Mouse (Mus musculus) midbrain, embryonic 15.5 days (tissue): ENCODE results near the gene Hes6. TPM values are rescaled to one million over a fixed set of nuclear protein-coding genes. Genes with fewer than 3 reads are reported as not detected.

Experiments used
- ATAC-seq: fragments of 200-750 bp; cut with Nextera tagmentation; replicated peaks from 2 replicates; pipeline ENCODE4 v1.8.0; 2017; ENCODE audit warnings: moderate TSS enrichment
- H3K27ac ChIP-seq: fragments of 300-500 bp; sonication (generic); 2 replicates; pipeline ENCODE4 v1.5.1; 2015; ENCODE audit warnings: mild to moderate bottlenecking, inconsistent platforms
- H3K27me3 ChIP-seq: fragments of 300-500 bp; sonication (generic); replicated peaks from 2 replicates; pipeline ENCODE4 v1.6.1; 2015; ENCODE audit warnings: inconsistent platforms
- H3K36me3 ChIP-seq: fragments of 300-500 bp; sonication (generic); replicated peaks from 2 replicates; pipeline ENCODE4 v1.6.1; 2015; ENCODE audit warnings: inconsistent platforms
- H3K4me1 ChIP-seq: fragments of 300-500 bp; sonication (generic); 2 replicates; pipeline ENCODE4 v1.6.1; 2015; ENCODE audit warnings: inconsistent platforms
- H3K4me2 ChIP-seq: fragments of 300-500 bp; sonication (generic); 2 replicates; pipeline ENCODE4 v1.6.1; 2015; ENCODE audit warnings: inconsistent platforms, mild to moderate bottlenecking, moderate library complexity
- H3K4me3 ChIP-seq: fragments of 300-500 bp; sonication (generic); 2 replicates; pipeline ENCODE4 v1.5.1; 2015; ENCODE audit warnings: mild to moderate bottlenecking, inconsistent platforms
- H3K9ac ChIP-seq: fragments of 300-500 bp; sonication (generic); 2 replicates; pipeline ENCODE4 v1.6.1; 2015; ENCODE audit warnings: mild to moderate bottlenecking, inconsistent platforms
- H3K9me3 ChIP-seq: fragments of 300-500 bp; sonication (generic); 2 replicates; pipeline ENCODE4 v1.6.1; 2016; ENCODE audit warnings: inconsistent platforms
- WGBS: fragments of 180-500 bp; shearing (Covaris S2); methylation state at CpG from one replicate; pipeline ENCODE4 v1.1.7; 2015; ENCODE audit warnings: mixed read lengths; 5-methylcytosine and 5-hydroxymethylcytosine counted together
- polyA plus RNA-seq: library from polyadenylated mRNA; unstranded; fragments of >200 nt; fragmentation: Nextera tagmentation; extraction: Ambion mirVana; gene quantifications from 2 replicates; pipeline ENCODE4 v1.2.1, GENCODE M21; 2015

Hes6 gene
- polyA plus RNA-seq, 1 experiment from 2014 or later, result 192 TPM

DNA sequence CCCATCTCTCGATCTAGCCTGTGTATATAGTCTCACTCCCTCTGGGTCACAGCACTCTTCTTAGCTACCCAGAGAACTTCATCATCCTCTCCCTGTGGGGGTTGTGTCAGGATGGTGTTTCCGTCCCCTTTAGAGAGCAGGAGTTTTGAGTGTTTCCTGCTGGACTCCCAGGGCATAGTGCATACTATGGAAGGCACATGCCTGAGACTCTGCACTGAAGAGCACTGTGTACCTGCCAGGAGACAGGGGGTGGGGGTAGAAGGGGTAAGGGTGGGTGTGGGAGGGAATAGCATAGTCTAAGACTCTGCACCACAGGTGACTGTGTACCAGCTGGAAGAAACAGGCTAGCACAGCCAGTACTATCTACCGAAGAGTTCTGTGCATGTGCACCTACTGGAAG lies 40.5 kb upstream of the Hes6 start:
- Histone ChIP-seq H3K4me1 (peaks cover 39% of the 10 kb centered on the region), H3K4me3 (no peak overlapping the region), H3K36me3 (0 out of 2 replicates have a peak, but pooled peaks cover 6% of the 10 kb centered on the region), H3K9me3 (no peaks in the 10 kb centered on the region), H3K27ac (no peak overlapping the region), H3K27me3 (no peaks in the 10 kb centered on the region), H3K9ac (no peak overlapping the region), H3K4me2 (no peak overlapping the region)
- no peak for ATAC-seq
- 92% methylated on average over 3 of the region's 3 CpGs for WGBS

DNA sequence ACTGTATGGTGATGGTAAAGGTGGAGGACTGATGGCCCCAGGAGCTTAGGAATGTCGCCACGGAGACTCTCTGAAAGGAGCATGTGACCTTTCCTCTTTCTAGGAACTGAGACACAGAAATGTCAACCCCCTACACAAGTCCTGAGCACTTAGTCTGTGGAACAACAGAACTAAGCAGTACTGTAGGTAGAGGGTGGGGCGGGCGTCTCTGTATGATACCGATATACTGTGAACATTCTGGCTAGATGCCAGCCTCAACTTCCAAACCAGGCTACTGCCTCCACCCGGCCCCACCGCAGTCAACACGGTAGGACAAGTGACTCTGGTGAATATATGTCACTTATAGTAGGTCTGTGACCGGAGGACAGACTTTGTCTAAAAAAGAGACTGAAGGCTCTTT lies 40.1 kb upstream of the Hes6 start:
- H3K36me3 ChIP-seq, result 0 out of 2 replicates have a peak, but pooled peaks cover 8% of the 10 kb centered on the region
- no peak overlapping the region for H3K4me2 ChIP-seq
- H3K27ac ChIP-seq, result no peak overlapping the region
- no peak for ATAC-seq
- H3K27me3 ChIP-seq, result no peaks in the 10 kb centered on the region
- peaks cover 39% of the 10 kb centered on the region for H3K4me1 ChIP-seq
- WGBS, result 92% methylated on average over 9 of the region's 9 CpGs
- no peak overlapping the region for H3K9ac ChIP-seq
- no peak overlapping the region for H3K4me3 ChIP-seq
- H3K9me3 ChIP-seq, result no peaks in the 10 kb centered on the region

DNA sequence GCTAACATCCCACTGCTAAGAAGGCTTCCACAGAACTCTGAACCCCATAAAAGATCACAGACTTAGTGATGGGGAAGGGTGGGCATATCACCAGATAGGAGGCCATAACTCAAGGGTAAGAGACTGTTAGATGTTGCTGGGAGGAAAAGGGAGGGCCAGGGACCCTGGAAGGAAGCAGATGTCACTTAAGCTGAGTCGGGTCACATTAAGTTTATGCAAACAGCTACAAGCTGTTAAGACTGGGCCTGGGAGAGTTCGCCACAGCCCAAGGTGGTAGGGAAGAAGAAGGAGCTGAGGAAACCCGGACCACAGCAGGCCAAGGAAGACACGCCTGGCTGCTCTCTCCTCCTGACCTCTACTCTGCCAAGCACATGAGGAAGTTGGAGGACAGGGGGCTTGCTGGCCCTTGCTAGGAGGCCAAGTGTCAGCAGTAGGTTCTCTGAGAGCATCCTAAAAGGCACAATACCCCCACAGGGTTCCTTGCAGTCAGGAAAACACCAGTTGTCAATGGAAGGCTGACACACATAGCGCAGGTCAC lies 37.8 kb upstream of the Hes6 start:
- H3K27ac ChIP-seq, result no peak overlapping the region
- peaks cover 17% of the 10 kb centered on the region for H3K4me1 ChIP-seq
- H3K27me3 ChIP-seq, result no peaks in the 10 kb centered on the region
- peaks cover 20% of the 10 kb centered on the region for H3K36me3 ChIP-seq
- H3K4me3 ChIP-seq, result no peak overlapping the region
- no peak overlapping the region for H3K9ac ChIP-seq
- H3K9me3 ChIP-seq, result no peaks in the 10 kb centered on the region
- 71% methylated on average over 5 of the region's 5 CpGs for WGBS
- H3K4me2 ChIP-seq, result no peak overlapping the region
- ATAC-seq, result no peak

DNA sequence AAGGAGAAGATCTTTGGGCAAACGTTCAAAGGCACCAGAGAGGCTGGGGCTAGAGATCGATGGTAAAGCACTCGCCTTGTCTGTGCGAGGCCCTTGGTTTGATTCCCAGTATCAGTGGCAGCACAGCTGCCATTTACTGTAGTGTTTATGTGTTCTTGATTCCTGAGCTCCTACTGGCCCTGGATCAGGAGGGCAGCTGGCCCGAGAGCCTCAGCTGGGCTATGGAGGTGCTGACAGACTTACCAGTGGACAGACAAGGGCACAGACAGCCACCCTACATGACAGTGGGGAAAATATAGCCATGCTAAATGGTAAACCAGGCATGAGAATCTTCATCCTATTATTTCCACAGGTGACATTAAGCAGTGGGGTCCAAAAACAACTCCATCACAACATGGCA lies 37.0 kb upstream of the Hes6 start:
- no peak for ATAC-seq
- Histone ChIP-seq H3K4me1 (peaks cover 9% of the 10 kb centered on the region), H3K27me3 (no peaks in the 10 kb centered on the region), H3K9ac (no peak overlapping the region), H3K4me3 (no peak overlapping the region), H3K9me3 (no peaks in the 10 kb centered on the region), H3K36me3 (peaks cover 20% of the 10 kb centered on the region), H3K27ac (no peak overlapping the region), H3K4me2 (no peak overlapping the region)
- WGBS, result 90% methylated on average over 5 of the region's 5 CpGs

DNA sequence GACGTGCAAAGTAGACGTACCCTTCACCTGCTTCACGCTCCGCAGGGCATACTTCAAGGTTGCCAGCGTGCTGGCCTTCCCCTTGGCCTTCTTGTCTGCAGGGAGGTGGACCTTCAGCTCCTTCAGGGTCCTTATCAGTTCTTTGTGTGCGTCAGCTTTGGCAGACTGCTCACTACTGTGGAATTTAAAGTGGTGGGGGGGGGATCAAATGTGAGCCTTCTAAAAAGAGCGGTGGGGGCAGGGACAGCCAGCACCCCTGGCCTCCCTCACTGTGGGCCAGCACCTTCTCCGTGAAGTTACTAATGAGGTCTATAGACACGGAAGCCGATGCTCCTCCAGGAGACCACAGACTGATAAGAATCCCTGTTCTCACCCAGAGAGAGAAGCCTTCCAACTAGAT lies 34.9 kb upstream of the Hes6 start:
- no peak overlapping the region for H3K9ac ChIP-seq
- H3K9me3 ChIP-seq, result no peaks in the 10 kb centered on the region
- no peak overlapping the region for H3K27ac ChIP-seq
- H3K4me3 ChIP-seq, result no peak overlapping the region
- no peak overlapping the region for H3K4me2 ChIP-seq
- H3K4me1 ChIP-seq, result no peaks in the 10 kb centered on the region
- H3K36me3 ChIP-seq, result peaks cover 22% of the 10 kb centered on the region
- no peaks in the 10 kb centered on the region for H3K27me3 ChIP-seq
- WGBS, result 96% methylated on average over 10 of the region's 10 CpGs
- no peak for ATAC-seq

DNA sequence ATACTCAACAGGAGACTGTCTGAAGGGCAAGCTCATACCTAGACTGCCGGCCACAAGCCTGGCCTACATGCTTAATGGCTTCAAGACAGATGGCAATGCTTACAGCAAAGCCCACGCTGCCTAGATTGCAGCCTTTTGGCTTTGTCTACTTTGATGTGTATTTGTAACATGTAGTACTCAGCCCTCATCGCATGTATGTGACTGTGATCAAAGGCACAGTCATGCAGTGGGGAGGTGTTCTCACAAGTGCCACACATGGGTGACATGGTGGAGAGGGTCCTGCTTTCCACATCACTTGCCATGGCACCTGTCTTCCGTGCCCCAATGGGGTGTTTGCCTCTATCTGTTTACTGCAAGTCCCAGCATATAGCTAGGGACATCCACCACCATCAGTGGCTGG lies 32.7 kb upstream of the Hes6 start:
- 92% methylated on average over 4 of the region's 4 CpGs for WGBS
- no peak overlapping the region for H3K9ac ChIP-seq
- H3K36me3 ChIP-seq, result peaks cover 22% of the 10 kb centered on the region
- ATAC-seq, result no peak
- H3K4me3 ChIP-seq, result no peak overlapping the region
- no peak overlapping the region for H3K4me2 ChIP-seq
- no peaks in the 10 kb centered on the region for H3K27me3 ChIP-seq
- H3K9me3 ChIP-seq, result no peaks in the 10 kb centered on the region
- no peaks in the 10 kb centered on the region for H3K4me1 ChIP-seq
- H3K27ac ChIP-seq, result no peak overlapping the region

DNA sequence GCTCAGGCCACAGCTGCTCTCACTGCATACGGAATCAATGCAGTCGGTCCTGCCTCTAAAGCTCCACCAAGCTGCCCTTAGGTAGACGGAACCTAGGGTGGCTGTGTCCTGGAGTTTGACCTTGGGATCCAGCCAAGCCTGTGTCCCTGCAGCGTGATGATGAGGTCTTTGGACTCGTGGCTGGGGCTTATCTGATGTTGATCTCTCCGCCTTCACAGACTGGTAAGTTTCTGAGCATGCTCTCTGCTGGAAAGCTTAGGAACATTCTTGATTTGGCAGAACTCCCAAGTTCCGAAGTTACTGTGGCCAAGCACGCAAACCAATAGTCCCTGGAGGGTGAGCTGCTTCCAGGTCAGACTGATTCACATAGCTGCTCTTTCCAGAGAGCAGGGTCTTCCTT lies 32.2 kb upstream of the Hes6 start:
- 82% methylated on average over 8 of the region's 8 CpGs for WGBS
- no peak overlapping the region for H3K4me3 ChIP-seq
- H3K9ac ChIP-seq, result no peak overlapping the region
- ATAC-seq, result no peak
- H3K4me1 ChIP-seq, result no peaks in the 10 kb centered on the region
- no peaks in the 10 kb centered on the region for H3K27me3 ChIP-seq
- no peak overlapping the region for H3K4me2 ChIP-seq
- no peak overlapping the region for H3K27ac ChIP-seq
- peaks cover 22% of the 10 kb centered on the region for H3K36me3 ChIP-seq
- H3K9me3 ChIP-seq, result no peaks in the 10 kb centered on the region

DNA sequence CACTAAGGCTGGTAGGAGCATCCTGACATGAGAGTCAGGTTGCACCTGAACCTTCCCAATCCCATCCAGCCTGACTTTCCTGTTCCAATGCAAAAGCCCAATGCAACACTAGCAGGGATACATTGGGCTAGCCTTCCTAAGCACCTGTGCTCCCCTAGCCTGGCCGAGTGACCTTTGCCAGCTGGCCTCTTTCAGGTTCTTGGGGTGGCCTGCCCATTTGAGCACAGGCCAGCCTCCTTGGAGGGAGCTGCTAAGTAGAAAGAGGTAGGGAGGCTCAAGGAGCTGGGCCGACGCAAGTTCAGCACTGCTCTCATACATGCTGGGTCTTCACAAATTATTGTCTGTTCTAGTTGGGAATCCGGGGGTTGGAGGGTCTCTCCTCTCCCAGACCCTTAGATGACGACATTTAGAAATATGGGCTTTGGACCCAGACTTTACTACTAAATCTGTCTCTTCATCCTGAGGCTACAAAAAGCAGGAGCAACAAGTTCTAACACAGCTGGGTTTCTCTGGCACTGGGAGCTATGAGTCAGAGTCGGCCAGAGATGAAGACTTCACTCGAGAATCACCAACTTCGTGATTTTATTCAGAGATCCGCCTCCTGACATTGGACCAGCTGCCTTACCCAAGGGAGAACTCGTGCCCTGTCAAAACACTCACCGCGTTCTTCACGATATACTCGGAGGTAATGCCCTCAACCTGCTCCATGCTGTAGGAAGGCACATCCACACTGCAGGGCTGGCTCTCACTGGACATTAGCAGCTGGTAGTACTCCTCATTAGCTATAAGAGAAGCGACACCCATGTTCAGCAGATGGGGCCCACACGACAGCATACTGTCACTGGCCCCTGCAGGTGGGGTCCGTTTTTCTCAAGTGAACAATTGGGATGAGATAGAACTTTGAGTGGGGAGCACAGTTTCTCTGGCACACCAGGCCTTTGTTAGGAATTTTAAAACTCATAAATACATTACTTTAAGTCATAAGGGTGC lies 31.3 kb upstream of the Hes6 start:
- no peak for ATAC-seq
- Histone ChIP-seq H3K4me3 (no peak overlapping the region), H3K9me3 (no peaks in the 10 kb centered on the region), H3K4me1 (no peaks in the 10 kb centered on the region), H3K36me3 (peaks cover 30% of the 10 kb centered on the region), H3K27ac (no peak overlapping the region), H3K4me2 (no peak overlapping the region), H3K9ac (no peak overlapping the region), H3K27me3 (no peaks in the 10 kb centered on the region)
- 91% methylated on average over 17 of the region's 17 CpGs for WGBS

DNA sequence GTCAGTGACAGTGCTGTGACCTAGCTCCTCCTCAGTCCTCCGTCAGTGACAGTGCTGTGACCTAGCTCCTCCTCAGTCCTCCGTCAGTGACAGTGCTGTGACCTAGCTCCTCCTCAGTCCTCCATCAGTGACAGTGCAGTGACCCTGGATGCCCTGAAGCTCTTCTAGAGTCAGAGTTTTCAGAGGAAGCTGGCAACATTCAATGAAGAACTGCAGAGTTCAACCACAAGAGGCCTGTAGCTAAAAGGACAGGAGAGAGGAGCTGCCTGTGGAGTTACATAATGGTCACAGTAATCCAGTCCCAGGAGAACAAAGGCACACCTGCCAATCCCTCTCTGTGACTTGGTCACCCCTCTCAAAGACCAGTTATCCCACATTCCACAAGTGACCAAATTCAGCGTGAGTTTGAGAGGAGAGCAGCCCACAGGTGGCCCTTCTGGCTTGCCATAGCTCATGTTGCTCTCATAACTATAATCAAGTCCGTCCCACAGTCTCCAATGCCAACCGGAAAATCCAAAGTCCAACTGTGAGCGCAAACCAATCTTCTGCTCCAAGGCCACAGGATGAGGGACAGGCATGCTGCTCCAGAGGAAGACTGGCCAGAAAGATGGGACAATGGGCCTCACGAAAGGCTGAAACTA lies 28.6 kb upstream of the Hes6 start:
- 63% methylated on average over 6 of the region's 7 CpGs for WGBS
- Histone ChIP-seq H3K36me3 (peaks cover 16% of the 10 kb centered on the region), H3K4me3 (no peak overlapping the region), H3K9me3 (no peaks in the 10 kb centered on the region), H3K9ac (no peak overlapping the region), H3K4me2 (no peak overlapping the region), H3K4me1 (no peaks in the 10 kb centered on the region), H3K27ac (no peak overlapping the region), H3K27me3 (no peaks in the 10 kb centered on the region)
- ATAC-seq, result no peak

DNA sequence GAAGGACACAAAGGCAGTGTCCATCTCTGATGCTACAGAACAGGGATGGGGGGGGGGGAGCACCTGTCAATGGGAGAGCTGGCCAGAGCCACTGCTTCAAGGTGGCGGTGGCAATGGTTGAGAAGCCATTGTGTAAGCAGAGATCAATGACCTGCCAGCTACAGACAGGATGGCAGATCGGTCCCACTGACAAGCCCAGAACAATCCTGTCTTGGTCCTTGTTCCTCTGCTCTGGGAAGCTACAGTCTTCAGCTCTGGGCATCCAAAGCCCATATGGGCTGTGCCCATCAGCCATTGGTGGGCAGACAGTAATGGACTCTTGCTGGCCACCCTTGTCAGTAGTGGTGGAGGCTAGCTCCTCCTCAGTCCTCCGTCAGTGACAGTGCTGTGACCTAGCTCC lies 28.0 kb upstream of the Hes6 start:
- Histone ChIP-seq H3K4me3 (no peak overlapping the region), H3K4me1 (no peaks in the 10 kb centered on the region), H3K27ac (no peak overlapping the region), H3K9ac (no peak overlapping the region), H3K36me3 (peaks cover 12% of the 10 kb centered on the region; the same call in 1 of the 2 replicates), H3K27me3 (no peaks in the 10 kb centered on the region), H3K9me3 (no peaks in the 10 kb centered on the region), H3K4me2 (no peak overlapping the region)
- 94% methylated on average over 3 of the region's 3 CpGs for WGBS
- ATAC-seq, result no peak

DNA sequence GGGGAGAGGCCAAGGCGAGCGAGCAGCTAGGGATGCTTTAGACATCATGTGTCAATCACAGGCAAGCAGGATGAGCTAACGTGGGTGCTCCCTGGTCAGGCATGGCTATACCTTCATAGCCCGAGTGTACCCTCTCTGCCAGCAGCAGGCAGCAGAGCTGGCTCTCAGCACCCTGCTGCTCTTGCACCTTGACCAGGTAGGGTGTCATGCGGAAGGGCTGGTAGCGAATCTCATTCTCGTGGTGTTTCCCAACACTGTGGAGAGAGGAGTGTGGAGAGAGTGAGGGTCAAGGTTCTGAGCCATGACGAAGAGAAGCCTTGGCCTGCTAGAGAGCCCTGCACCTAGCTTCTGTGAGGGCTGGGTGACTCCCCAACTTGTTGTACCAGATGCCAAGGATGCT lies 25.9 kb upstream of the Hes6 start:
- Histone ChIP-seq H3K36me3 (peaks cover 10% of the 10 kb centered on the region; the same call in 1 of the 2 replicates), H3K9me3 (no peaks in the 10 kb centered on the region), H3K4me2 (no peak overlapping the region), H3K4me3 (no peak overlapping the region), H3K4me1 (no peaks in the 10 kb centered on the region), H3K27ac (no peak overlapping the region), H3K27me3 (no peaks in the 10 kb centered on the region), H3K9ac (no peak overlapping the region)
- ATAC-seq, result no peak
- 89% methylated on average over 8 of the region's 8 CpGs for WGBS

DNA sequence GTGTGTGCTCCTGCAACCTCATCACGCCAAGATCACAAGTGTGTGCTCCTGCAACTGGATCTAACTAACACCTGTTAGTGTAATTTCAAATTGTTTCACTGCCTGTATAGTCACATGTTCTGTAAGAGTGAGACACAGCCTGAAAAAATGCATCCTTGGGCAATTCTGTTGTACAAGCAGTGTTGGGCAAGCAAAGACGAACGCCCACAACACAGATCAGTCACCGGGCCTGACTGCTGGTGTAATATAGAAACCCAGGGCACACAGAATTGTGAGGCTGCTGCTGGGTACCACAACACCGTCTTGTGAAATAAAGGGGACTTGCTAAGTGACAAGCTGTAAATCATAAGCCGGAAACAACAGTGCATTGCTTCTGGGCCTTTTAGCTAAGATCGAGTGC lies 23.7 kb upstream of the Hes6 start:
- no peak for ATAC-seq
- Histone ChIP-seq H3K4me1 (no peaks in the 10 kb centered on the region), H3K4me2 (no peak overlapping the region), H3K27me3 (no peaks in the 10 kb centered on the region), H3K27ac (no peak overlapping the region), H3K9ac (no peak overlapping the region), H3K9me3 (no peaks in the 10 kb centered on the region), H3K4me3 (no peak overlapping the region), H3K36me3 (peaks cover 15% of the 10 kb centered on the region; the same call in 1 of the 2 replicates)
- 94% methylated on average over 7 of the region's 7 CpGs for WGBS
